8 mouse cellular contexts compared by ENCODE assay signal in genomic region chr19:4644271-4644670, GRCm38 (mm10). TPM values are rescaled to one million over a fixed set of nuclear protein-coding genes. Genes with fewer than 3 reads are reported as not detected.
DNase-seq lines count a peak whose midpoint lies in the region; ATAC-seq and TF ChIP-seq lines count a peak whose summit lies in the region.

No protein-coding gene starts in this region.

- H3K4me3 ChIP-seq in hindbrain, embryonic 10.5 days = no peak overlapping the region
- no peak overlapping the region for H3K4me3 ChIP-seq in hindbrain, embryonic 12.5 days
- H3K4me3 ChIP-seq in ES-E14 (ENCODE audit: insufficient read depth in 1 of 2, low read depth in 1 of 2, low read length in 2 of 2, poor library complexity in 1 of 2, severe bottlenecking in 1 of 2) = no peak overlapping the region

- H3K9ac ChIP-seq in hindbrain, embryonic 12.5 days = no peak overlapping the region
- no peak overlapping the region for H3K9ac ChIP-seq in ES-E14 (ENCODE audit: insufficient read depth, low read depth, low read length, poor library complexity, severe bottlenecking)

- DNase-seq in hindbrain, embryonic 10.5 days (ENCODE audit: low spot score) = peak; percentile 42
- DNase-seq in ES-E14 (ENCODE audit: low read depth, low spot score) = peak; percentile 50
- peak; percentile 75 to 77 for DNase-seq in cerebellum, postnatal 36 days
- peak; percentile 85 for DNase-seq in layer of hippocampus, adult 9-11 months
- peak; percentile 75 for DNase-seq in right cerebral cortex, postnatal 14 days
- no peak for DNase-seq in thymus, postnatal 36 days
- no peak for DNase-seq in spleen, postnatal 4 days (ENCODE audit: low spot score in 2 of 2)

- WGBS in hindbrain, embryonic 10.5 days = 43% methylated on average over 10 of the region's 10 CpGs
- 39% methylated on average over 10 of the region's 10 CpGs for WGBS in hindbrain, embryonic 12.5 days

- no peaks in the 10 kb centered on the region for H3K27me3 ChIP-seq in hindbrain, embryonic 10.5 days (ENCODE audit: insufficient read depth, poor library complexity, severe bottlenecking)
- no peaks in the 10 kb centered on the region; the same call in 1 of the 2 replicates for H3K27me3 ChIP-seq in hindbrain, embryonic 12.5 days

- H3K4me2 ChIP-seq in hindbrain, embryonic 12.5 days (replicated peaks) = no peak overlapping the region

- no peaks in the 10 kb centered on the region for H3K36me3 ChIP-seq in hindbrain, embryonic 10.5 days
- no peaks in the 10 kb centered on the region for H3K36me3 ChIP-seq in hindbrain, embryonic 12.5 days
- H3K36me3 ChIP-seq in ES-E14 (ENCODE audit: control insufficient read depth, insufficient read depth, low read length, poor library complexity, severe bottlenecking) = no peaks in the 10 kb centered on the region

- H3K27ac ChIP-seq in hindbrain, embryonic 10.5 days = no peak overlapping the region
- H3K27ac ChIP-seq in hindbrain, embryonic 12.5 days = no peak overlapping the region
- H3K27ac ChIP-seq in ES-E14 (ENCODE audit: insufficient read depth, low read depth, low read length, poor library complexity, severe bottlenecking) = no peak overlapping the region

- no peak for ATAC-seq in hindbrain, embryonic 12.5 days (ENCODE audit: low FRiP score)

- H3K9me3 ChIP-seq in hindbrain, embryonic 10.5 days = no peaks in the 10 kb centered on the region
- H3K9me3 ChIP-seq in hindbrain, embryonic 12.5 days (replicated peaks) = no peaks in the 10 kb centered on the region
- H3K9me3 ChIP-seq in ES-E14 (ENCODE audit: control insufficient read depth, insufficient read depth, low read depth, low read length) = no peaks in the 10 kb centered on the region

- H3K4me1 ChIP-seq in hindbrain, embryonic 10.5 days (replicated peaks) = no peaks in the 10 kb centered on the region
- no peaks in the 10 kb centered on the region for H3K4me1 ChIP-seq in hindbrain, embryonic 12.5 days
- no peaks in the 10 kb centered on the region for H3K4me1 ChIP-seq in ES-E14 (ENCODE audit: control insufficient read depth in 2 of 2, insufficient read depth in 2 of 2, low read length in 2 of 2, poor library complexity in 1 of 2)

- in situ Hi-C loops in ES-E14 (cut with MboI; ENCODE audit: low sequenced_read_pairs in 2 of 2, unreplicated experiment in 2 of 2) = loop anchor here (25.0 kb wide), 3 partner anchors 93 to 343 kb away; partner anchors contain the start of genes Mrpl11 (in 1 of the 2) and Npas4 (in 1 of the 2)

TF ChIP-seq in ES-E14, 5 proteins besides CTCF, POLR2A, EP300 and RAD21:
- TF ChIP-seq HCFC1 (IDR thresholded peaks at IDR 0.05; ENCODE audit: borderline replicate concordance, insufficient read depth, low read length) = no peak
- no peak for TF ChIP-seq ZNF384 (IDR thresholded peaks at IDR 0.05; ENCODE audit: low read depth, low read length)
- no peak for TF ChIP-seq MAFK (IDR thresholded peaks at IDR 0.05; ENCODE audit: insufficient read depth, low read depth, low read length)
- no peak for TF ChIP-seq CHD2 (IDR thresholded peaks at IDR 0.05; ENCODE audit: low read depth, low read length)
- TF ChIP-seq ZC3H11A (IDR thresholded peaks at IDR 0.05; ENCODE audit: borderline replicate concordance, low read depth, low read length) = 0 out of 2 replicates have a peak, but pooled peaks have one; percentile 11
TF ChIP-seq in ES-E14: peak in this region for 1.

RNA-seq across cellular contexts. Expression of gene Rce1, which starts 18.8 kb away (rescaled TPM):
- polyA plus RNA-seq in hindbrain, embryonic 10.5 days (2016; fragmentation: Nextera tagmentation; extraction: Ambion mirVana) = 80.0 and 81.4 TPM in 2 replicates
- 54.3 and 62.9 TPM in 2 replicates for polyA plus RNA-seq in hindbrain, embryonic 12.5 days (2016; fragmentation: Nextera tagmentation; extraction: Ambion mirVana)
- total RNA-seq in ES-E14 (2012; rRNA removed) = 63.6 and 103 TPM in 2 replicates

RNA-seq across cellular contexts. Expression of gene Lrfn4, which starts 28.8 kb away (rescaled TPM):
- polyA plus RNA-seq in hindbrain, embryonic 10.5 days (2016; fragmentation: Nextera tagmentation; extraction: Ambion mirVana) = 5.9 and 8.2 TPM in 2 replicates
- 16.3 and 17.6 TPM in 2 replicates for polyA plus RNA-seq in hindbrain, embryonic 12.5 days (2016; fragmentation: Nextera tagmentation; extraction: Ambion mirVana)
- 22.8 and 33.9 TPM in 2 replicates for total RNA-seq in ES-E14 (2012; rRNA removed)

RNA-seq across cellular contexts. Expression of gene Gm960, which starts 54.2 kb away (rescaled TPM):
- polyA plus RNA-seq in hindbrain, embryonic 10.5 days (2016; fragmentation: Nextera tagmentation; extraction: Ambion mirVana) = 2.9 and 3.1 TPM in 2 replicates
- 3.6 and 6.3 TPM in 2 replicates for polyA plus RNA-seq in hindbrain, embryonic 12.5 days (2016; fragmentation: Nextera tagmentation; extraction: Ambion mirVana)
- total RNA-seq in ES-E14 (2012; rRNA removed) = 0.79 and 1.1 TPM in 2 replicates

Comparison
In these comparisons a context has a peak if more than half of its experiments do, and no peak if none do; other contexts are left out.
1. DNase-seq: peak in hindbrain, embryonic 10.5 days (single experiment), ES-E14 (single experiment), cerebellum, postnatal 36 days (2 of 2), layer of hippocampus, adult 9-11 months (single experiment) and right cerebral cortex, postnatal 14 days (single experiment); none in thymus, postnatal 36 days (0 of 2) and spleen, postnatal 4 days (0 of 2).